Mouse (Mus musculus): ENCODE results near the gene Ggt1. TPM values are rescaled to one million over a fixed set of nuclear protein-coding genes. Genes with fewer than 3 reads are reported as not detected.

The Ggt1 gene
- polyA plus RNA-seq, 1 experiment from 2014 or later: 3.8 TPM

DNA sequence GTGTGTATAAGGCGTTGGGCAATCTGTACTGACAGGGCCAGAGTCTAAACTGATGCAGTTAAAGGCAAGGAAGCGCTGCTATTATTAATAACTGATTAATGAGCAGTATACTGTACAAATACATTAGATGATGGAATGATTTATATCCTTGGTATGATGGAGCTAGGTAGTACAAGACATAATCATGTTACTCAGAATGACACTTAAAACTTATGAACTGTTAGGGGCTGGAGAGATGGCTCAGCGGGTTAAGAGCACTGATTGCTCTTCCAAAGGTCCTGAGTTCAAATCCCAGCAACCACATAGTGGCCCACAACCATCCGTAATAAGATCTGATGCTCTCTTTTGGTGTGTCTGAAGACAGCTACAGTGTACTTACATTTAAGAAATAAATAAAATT lies 45.8 kb downstream of the Ggt1 start:
- ATAC-seq (ENCODE audit: insufficient number of reproducible peaks, insufficient read depth, low FRiP score, low read depth): no peak
- Histone ChIP-seq H3K36me3 (ENCODE audit: control insufficient read depth, insufficient read depth, low read length) (no peaks in the 10 kb centered on the region), H3K9ac (replicated peaks; ENCODE audit: low read depth, low read length) (no peak overlapping the region), H3K27ac (ENCODE audit: low read length) (no peak overlapping the region), H3K4me1 (ENCODE audit: control insufficient read depth, insufficient read depth, low read length) (no peaks in the 10 kb centered on the region), H3K4me2 (replicated peaks; ENCODE audit: low read depth, low read length) (no peak overlapping the region), H3K9me3 (ENCODE audit: control insufficient read depth, low read depth, low read length) (no peaks in the 10 kb centered on the region), H3K27me3 (ENCODE audit: control insufficient read depth, insufficient read depth, low read length) (no peaks in the 10 kb centered on the region), H3K4me3 (ENCODE audit: low read depth, low read length) (no peak overlapping the region)
- 83% methylated on average over 4 of the region's 4 CpGs for WGBS

DNA sequence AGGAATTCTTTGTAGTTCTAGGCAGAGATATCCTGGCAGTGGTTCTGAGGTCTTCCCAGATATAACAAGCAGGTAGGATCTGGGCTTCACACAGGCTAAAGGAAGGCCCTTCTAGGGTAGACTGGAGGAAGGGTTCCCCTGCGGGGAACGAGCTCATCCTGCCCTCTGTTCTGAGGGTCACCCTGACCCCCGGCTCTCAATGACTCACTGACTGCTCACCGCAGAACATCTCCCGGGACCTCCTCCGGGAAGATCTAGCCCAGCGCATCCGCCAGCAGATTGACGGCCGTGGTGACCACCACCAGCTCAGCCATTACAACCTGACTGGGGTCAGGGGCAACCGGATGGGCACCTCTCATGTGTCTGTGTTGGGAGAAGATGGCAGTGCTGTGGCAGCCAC lies 47.6 kb downstream of the Ggt1 start:
- Histone ChIP-seq H3K9ac (replicated peaks; ENCODE audit: low read depth, low read length) (no peak overlapping the region), H3K27ac (ENCODE audit: low read length) (no peak overlapping the region), H3K9me3 (ENCODE audit: control insufficient read depth, low read depth, low read length) (no peaks in the 10 kb centered on the region), H3K4me3 (ENCODE audit: low read depth, low read length) (no peak overlapping the region), H3K4me2 (replicated peaks; ENCODE audit: low read depth, low read length) (no peak overlapping the region), H3K27me3 (ENCODE audit: control insufficient read depth, insufficient read depth, low read length) (no peaks in the 10 kb centered on the region), H3K4me1 (ENCODE audit: control insufficient read depth, insufficient read depth, low read length) (no peaks in the 10 kb centered on the region), H3K36me3 (ENCODE audit: control insufficient read depth, insufficient read depth, low read length) (no peaks in the 10 kb centered on the region)
- WGBS: 87% methylated on average over 11 of the region's 11 CpGs
- ATAC-seq (ENCODE audit: insufficient number of reproducible peaks, insufficient read depth, low FRiP score, low read depth): no peak

DNA sequence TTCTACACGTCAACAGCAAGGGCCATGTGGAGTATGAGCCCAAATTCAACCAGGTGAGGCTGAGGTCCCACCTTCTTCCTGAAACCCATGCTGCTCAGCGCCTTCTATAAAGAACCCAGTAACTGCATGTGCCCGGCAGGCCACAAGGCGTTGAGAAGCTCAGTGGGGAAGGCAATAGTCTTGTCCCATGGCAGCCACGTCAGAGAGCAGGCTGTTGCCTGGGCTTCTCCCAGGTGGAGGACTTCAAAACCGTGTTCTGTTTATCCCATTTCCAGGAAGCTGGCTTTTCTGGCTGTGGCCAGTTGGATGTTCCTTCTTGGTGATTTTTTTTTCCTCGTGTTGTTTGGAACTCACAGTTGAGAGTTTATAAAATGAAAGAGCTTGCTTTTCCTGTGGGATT lies 49.1 kb downstream of the Ggt1 start:
- WGBS: 37% methylated on average over 7 of the region's 7 CpGs
- no peaks in the 10 kb centered on the region for H3K4me1 ChIP-seq (ENCODE audit: control insufficient read depth, insufficient read depth, low read length)
- no peak overlapping the region for H3K4me2 ChIP-seq (replicated peaks; ENCODE audit: low read depth, low read length)
- no peaks in the 10 kb centered on the region for H3K27me3 ChIP-seq (ENCODE audit: control insufficient read depth, insufficient read depth, low read length)
- H3K4me3 ChIP-seq (ENCODE audit: low read depth, low read length): no peak overlapping the region
- no peak overlapping the region for H3K27ac ChIP-seq (ENCODE audit: low read length)
- no peak overlapping the region for H3K9ac ChIP-seq (replicated peaks; ENCODE audit: low read depth, low read length)
- no peaks in the 10 kb centered on the region for H3K36me3 ChIP-seq (ENCODE audit: control insufficient read depth, insufficient read depth, low read length)
- no peak for ATAC-seq (ENCODE audit: insufficient number of reproducible peaks, insufficient read depth, low FRiP score, low read depth)
- no peaks in the 10 kb centered on the region for H3K9me3 ChIP-seq (ENCODE audit: control insufficient read depth, low read depth, low read length)

DNA sequence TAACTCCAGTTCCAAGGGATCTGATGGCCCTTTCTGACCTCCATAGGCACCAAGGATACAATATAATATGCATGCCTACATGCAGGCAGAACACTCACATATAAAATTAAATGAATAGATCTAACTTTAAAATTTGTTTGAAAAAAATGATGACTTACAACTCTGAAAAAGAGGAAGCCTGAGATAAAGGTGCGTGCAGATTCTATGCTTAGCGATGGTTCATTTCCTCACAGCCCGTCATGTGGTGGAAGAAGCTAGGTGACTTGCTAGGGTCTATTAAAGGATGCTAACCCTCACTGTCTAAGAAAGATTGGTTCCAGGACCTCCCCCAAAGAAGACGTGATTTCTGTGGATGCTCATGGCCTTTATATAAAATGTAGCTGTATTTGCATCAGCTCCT lies 54.6 kb downstream of the Ggt1 start:
- Histone ChIP-seq H3K4me3 (ENCODE audit: low read depth, low read length) (no peak overlapping the region), H3K4me1 (ENCODE audit: control insufficient read depth, insufficient read depth, low read length) (no peaks in the 10 kb centered on the region), H3K4me2 (replicated peaks; ENCODE audit: low read depth, low read length) (no peak overlapping the region), H3K27ac (ENCODE audit: low read length) (no peak overlapping the region), H3K27me3 (ENCODE audit: control insufficient read depth, insufficient read depth, low read length) (no peaks in the 10 kb centered on the region), H3K9ac (replicated peaks; ENCODE audit: low read depth, low read length) (no peak overlapping the region), H3K36me3 (ENCODE audit: control insufficient read depth, insufficient read depth, low read length) (no peaks in the 10 kb centered on the region), H3K9me3 (ENCODE audit: control insufficient read depth, low read depth, low read length) (no peaks in the 10 kb centered on the region)
- ATAC-seq (ENCODE audit: insufficient number of reproducible peaks, insufficient read depth, low FRiP score, low read depth): no peak
- WGBS: 90% methylated on average over 4 of the region's 4 CpGs

DNA sequence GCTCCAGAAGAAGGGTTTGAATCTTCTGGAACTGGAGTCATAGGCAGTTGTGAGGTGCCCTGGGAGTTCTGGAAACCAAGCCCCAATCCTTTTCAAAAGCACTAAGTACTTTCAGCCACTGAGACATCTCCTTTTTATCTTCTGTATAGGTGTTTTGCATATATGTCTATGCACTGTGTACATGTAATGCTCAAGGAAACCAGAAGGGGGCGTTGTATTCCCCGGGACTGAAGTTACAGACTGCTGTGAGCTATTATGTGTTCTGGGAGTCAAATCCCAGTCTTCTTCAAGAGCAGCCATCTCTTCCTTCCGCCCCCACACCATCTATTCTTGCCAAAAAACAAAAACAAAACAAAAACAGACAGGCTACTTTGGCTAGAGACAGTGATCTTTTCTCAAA lies 59.4 kb downstream of the Ggt1 start:
- Histone ChIP-seq H3K9ac (replicated peaks; ENCODE audit: low read depth, low read length) (no peak overlapping the region), H3K9me3 (ENCODE audit: control insufficient read depth, low read depth, low read length) (no peaks in the 10 kb centered on the region), H3K4me2 (replicated peaks; ENCODE audit: low read depth, low read length) (no peak overlapping the region), H3K27me3 (ENCODE audit: control insufficient read depth, insufficient read depth, low read length) (no peaks in the 10 kb centered on the region), H3K4me1 (ENCODE audit: control insufficient read depth, insufficient read depth, low read length) (no peaks in the 10 kb centered on the region), H3K4me3 (ENCODE audit: low read depth, low read length) (no peak overlapping the region), H3K36me3 (ENCODE audit: control insufficient read depth, insufficient read depth, low read length) (no peaks in the 10 kb centered on the region), H3K27ac (ENCODE audit: low read length) (no peak overlapping the region)
- ATAC-seq (ENCODE audit: insufficient number of reproducible peaks, insufficient read depth, low FRiP score, low read depth): no peak
- WGBS: 53% methylated on average over 3 of the region's 3 CpGs

DNA sequence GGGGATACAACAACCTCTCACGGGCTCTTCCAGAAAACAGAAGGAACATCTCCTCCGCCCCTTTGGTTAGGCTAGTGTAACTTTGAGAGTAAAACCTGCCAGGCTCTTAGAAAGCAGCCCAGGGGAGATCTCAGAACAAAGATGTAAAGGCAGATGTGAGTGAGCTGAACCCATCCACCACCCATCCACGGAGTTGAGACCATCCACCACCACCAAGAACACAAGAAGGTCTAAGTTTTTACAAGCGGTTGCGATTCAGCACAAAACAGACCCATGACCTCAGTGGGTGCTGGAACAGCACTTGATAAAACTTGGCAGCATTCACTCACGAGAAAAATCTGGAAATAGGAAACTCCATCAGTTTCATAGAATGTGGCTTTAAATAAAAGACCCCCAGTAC lies 64.5 kb downstream of the Ggt1 start:
- Histone ChIP-seq H3K27ac (ENCODE audit: low read length) (no peak overlapping the region), H3K9me3 (ENCODE audit: control insufficient read depth, low read depth, low read length) (no peaks in the 10 kb centered on the region), H3K4me3 (ENCODE audit: low read depth, low read length) (no peak overlapping the region), H3K9ac (replicated peaks; ENCODE audit: low read depth, low read length) (no peak overlapping the region), H3K27me3 (ENCODE audit: control insufficient read depth, insufficient read depth, low read length) (no peaks in the 10 kb centered on the region), H3K36me3 (ENCODE audit: control insufficient read depth, insufficient read depth, low read length) (no peaks in the 10 kb centered on the region), H3K4me2 (replicated peaks; ENCODE audit: low read depth, low read length) (no peak overlapping the region), H3K4me1 (ENCODE audit: control insufficient read depth, insufficient read depth, low read length) (no peaks in the 10 kb centered on the region)
- ATAC-seq (ENCODE audit: insufficient number of reproducible peaks, insufficient read depth, low FRiP score, low read depth): no peak
- 39% methylated on average over 6 of the region's 6 CpGs for WGBS

DNA sequence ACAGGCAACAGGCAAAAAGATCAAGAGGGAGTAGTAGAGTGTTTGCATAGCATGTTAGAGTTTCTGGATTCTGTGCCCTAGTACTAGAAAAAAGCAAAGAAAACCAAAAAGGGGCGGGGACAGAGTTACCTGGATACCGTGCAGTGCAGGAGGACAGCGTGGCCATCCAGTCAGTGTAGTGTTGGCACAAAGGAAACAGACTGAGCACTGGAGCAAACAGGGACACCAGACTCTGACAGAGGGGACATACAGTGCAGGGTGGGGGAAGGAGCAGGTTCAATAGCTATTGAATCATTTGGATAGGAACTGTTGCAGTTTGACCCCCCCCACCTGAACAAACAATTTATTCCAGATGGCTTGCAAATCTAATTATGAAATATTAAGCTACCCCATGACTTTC lies 65.6 kb downstream of the Ggt1 start:
- no peak overlapping the region for H3K9ac ChIP-seq (replicated peaks; ENCODE audit: low read depth, low read length)
- no peak overlapping the region for H3K4me3 ChIP-seq (ENCODE audit: low read depth, low read length)
- WGBS: 58% methylated on average over 3 of the region's 3 CpGs
- H3K36me3 ChIP-seq (ENCODE audit: control insufficient read depth, insufficient read depth, low read length): no peaks in the 10 kb centered on the region
- no peak; the same call in 1 of the 2 replicates for ATAC-seq (ENCODE audit: insufficient number of reproducible peaks, insufficient read depth, low FRiP score, low read depth)
- no peaks in the 10 kb centered on the region for H3K4me1 ChIP-seq (ENCODE audit: control insufficient read depth, insufficient read depth, low read length)
- no peak overlapping the region for H3K27ac ChIP-seq (ENCODE audit: low read length)
- no peaks in the 10 kb centered on the region for H3K27me3 ChIP-seq (ENCODE audit: control insufficient read depth, insufficient read depth, low read length)
- H3K4me2 ChIP-seq (replicated peaks; ENCODE audit: low read depth, low read length): no peak overlapping the region
- H3K9me3 ChIP-seq (ENCODE audit: control insufficient read depth, low read depth, low read length): no peaks in the 10 kb centered on the region

DNA sequence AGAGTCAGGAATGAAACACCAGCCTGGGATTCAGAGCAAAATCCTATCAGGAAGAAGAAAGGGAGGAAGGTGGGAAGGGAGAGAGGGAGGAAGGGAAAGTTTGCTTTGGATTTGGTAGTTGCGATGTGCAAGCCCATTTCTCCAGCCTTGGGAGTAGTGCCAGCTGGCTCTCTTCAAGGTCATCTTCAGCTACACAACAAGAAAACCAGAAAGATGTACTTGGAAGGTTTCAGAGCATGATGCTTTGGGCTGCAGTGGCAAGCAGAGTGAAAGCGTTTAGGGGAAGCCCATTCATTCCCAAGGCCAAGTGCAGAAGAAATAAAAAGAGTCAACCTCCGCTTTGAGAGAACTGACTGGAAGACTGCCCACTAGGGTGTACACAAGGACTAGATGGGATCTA lies 66.1 kb downstream of the Ggt1 start:
- Histone ChIP-seq H3K36me3 (ENCODE audit: control insufficient read depth, insufficient read depth, low read length) (no peaks in the 10 kb centered on the region), H3K4me1 (ENCODE audit: control insufficient read depth, insufficient read depth, low read length) (no peaks in the 10 kb centered on the region), H3K27me3 (ENCODE audit: control insufficient read depth, insufficient read depth, low read length) (no peaks in the 10 kb centered on the region), H3K27ac (ENCODE audit: low read length) (no peak overlapping the region), H3K9me3 (ENCODE audit: control insufficient read depth, low read depth, low read length) (no peaks in the 10 kb centered on the region), H3K9ac (replicated peaks; ENCODE audit: low read depth, low read length) (no peak overlapping the region), H3K4me2 (replicated peaks; ENCODE audit: low read depth, low read length) (no peak overlapping the region), H3K4me3 (ENCODE audit: low read depth, low read length) (no peak overlapping the region)
- no peak for ATAC-seq (ENCODE audit: insufficient number of reproducible peaks, insufficient read depth, low FRiP score, low read depth)
- 65% methylated on average over 3 of the region's 3 CpGs for WGBS

DNA sequence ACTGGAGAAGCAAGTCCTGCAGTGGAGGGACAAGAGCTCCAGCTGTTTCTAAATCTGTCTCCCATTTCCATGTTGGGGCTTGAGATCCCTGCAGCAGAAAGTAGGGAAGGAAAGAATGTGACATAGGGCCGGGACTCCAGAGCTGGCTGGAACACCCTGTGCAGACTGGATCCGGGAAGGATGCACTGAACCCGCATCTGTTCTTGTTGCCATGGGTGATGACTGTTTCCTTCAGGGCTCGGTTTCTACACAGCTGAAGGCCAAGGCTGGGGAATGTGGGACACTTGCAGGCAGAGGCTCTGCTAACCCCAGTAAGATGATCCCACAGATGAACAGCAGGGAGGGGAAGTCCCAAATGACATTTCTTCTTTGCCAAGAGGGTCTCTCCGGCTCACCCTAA lies 71.2 kb downstream of the Ggt1 start:
- WGBS: 48% methylated on average over 5 of the region's 5 CpGs
- ATAC-seq (ENCODE audit: insufficient number of reproducible peaks, insufficient read depth, low FRiP score, low read depth): no peak; the same call in 1 of the 2 replicates
- H3K27ac ChIP-seq (ENCODE audit: low read length): no peak overlapping the region

More for the DNA sequence above, 71.2 kb downstream of the Ggt1 start:
- no peaks in the 10 kb centered on the region for H3K9me3 ChIP-seq (ENCODE audit: control insufficient read depth, low read depth, low read length)
- no peaks in the 10 kb centered on the region for H3K27me3 ChIP-seq (ENCODE audit: control insufficient read depth, insufficient read depth, low read length)
- H3K36me3 ChIP-seq (ENCODE audit: control insufficient read depth, insufficient read depth, low read length): no peaks in the 10 kb centered on the region
- no peaks in the 10 kb centered on the region for H3K4me1 ChIP-seq (ENCODE audit: control insufficient read depth, insufficient read depth, low read length)
- no peak overlapping the region for H3K4me2 ChIP-seq (replicated peaks; ENCODE audit: low read depth, low read length)
- no peak overlapping the region for H3K9ac ChIP-seq (replicated peaks; ENCODE audit: low read depth, low read length)
- no peak overlapping the region for H3K4me3 ChIP-seq (ENCODE audit: low read depth, low read length)
